Mouse (Mus musculus): Measurements from ENCODE around the gene Neurod6.

The Neurod6 gene

DNA sequence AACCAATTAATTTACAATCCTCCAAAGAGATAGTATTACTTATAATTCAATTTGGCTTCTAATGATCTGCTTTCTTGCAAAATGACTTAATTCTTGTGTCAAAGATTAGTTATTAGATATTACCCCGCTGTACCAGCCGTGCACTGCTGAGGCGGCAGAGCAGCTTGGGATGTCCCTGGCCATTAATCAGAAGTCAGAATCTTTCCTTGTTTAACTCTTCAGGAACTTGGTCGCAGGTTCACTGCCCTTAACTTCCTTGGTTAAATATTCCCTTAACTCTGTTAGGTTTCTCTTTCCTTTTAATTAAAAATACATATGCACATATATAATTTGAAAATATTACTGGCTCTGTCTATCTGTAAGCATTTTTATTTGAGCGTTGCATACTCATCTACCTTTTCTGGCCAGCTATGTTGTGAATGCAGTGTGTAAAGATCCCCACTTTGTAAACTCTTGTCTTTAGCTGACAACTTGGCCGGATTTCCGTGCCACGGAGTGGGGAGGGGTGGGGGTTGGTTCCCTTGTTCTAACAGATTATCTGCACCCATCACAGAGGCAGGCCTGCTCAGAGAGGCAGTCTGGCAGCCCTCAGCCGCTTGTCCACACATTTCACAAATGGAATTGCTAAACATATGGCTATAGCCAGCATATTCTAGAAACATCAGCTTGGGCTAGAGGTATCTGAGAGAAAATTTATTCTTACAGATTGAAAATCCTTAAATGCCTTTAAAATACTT lies 34.1 kb downstream of the Neurod6 start:
- no peak for DNase-seq (ENCODE audit: low spot score)

DNA sequence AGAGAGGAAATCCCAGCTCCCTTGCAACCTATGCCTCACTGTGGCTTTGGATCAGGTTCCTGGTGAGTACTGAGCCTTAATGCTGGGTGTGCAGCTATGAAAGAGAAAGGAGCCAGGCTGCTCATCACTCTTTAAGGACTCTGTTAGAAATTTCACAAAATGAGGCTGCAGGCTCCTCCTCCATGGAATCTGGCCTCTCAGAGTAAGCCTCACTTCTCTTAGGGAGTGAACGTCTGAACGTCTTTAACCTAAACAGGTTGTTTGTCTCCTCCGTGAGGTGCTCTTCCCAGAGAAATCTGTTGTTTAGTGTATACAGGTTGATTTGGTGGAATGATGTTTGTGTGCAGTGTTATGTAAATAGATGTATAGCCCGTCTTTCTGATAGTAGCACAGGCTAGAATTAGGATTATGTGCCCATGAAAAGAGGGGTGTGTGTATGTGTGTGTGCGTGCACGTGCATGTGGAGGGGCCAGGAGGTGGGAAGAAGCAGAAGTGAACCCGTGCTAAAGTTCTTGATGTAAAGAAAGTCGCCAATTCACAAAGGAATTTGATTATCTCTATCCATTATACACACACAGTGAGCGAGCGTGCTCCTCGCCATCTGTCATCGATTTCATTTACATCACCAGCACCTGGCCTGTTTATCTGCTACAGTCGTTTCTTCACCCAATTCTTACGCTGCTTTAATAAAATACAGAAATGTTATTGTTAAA lies 34.8 kb downstream of the Neurod6 start:
- DNase-seq (ENCODE audit: low spot score) = no peak

DNA sequence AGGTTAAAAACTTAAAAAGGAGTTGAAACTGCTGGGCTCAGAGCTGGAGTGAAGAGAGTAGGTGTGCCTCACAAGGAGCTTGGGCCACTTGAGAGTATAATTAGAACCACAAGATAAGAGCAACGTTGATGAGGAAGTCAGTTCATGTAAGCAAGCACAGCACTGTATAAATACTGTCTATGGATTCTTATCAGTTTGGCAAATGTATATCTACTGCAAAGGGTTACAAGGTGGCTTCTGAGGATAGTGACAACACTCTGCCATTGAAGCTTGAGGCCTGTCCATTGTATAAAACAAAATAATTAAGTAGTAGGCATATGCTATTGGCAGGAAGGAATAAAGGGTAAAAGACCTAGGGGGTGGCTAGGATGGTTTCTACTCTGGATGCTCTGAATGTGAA lies 46.4 kb downstream of the Neurod6 start:
- no peak for DNase-seq (ENCODE audit: low spot score)
